Mouse (Mus musculus) embryonic facial prominence, embryonic 11.5 days (tissue): ENCODE results near the gene Lrp8. TPM values are rescaled to one million over a fixed set of nuclear protein-coding genes. Genes with fewer than 3 reads are reported as not detected.

Experiments
- ATAC-seq: fragments of 200-750 bp; cut with Nextera tagmentation; replicated peaks from 2 replicates; pipeline ENCODE4 v1.8.0; 2017; ENCODE audit warnings: low read depth; ENCODE audit not compliant: insufficient number of reproducible peaks, low FRiP score, low TSS enrichment
- DNase-seq: peaks from one replicate; pipeline ENCODE4 v3.0.0-alpha.2; 2015; ENCODE audit warnings: low spot score
- H3K27ac ChIP-seq: fragments of 300-500 bp; sonication (generic); replicated peaks from 2 replicates; pipeline ENCODE4 v1.5.1; 2014; ENCODE audit warnings: mild to moderate bottlenecking, low read depth, low read length, control low read depth
- H3K27me3 ChIP-seq: fragments of 300-500 bp; sonication (generic); 2 replicates; pipeline ENCODE4 v1.6.1; 2014; ENCODE audit warnings: mild to moderate bottlenecking, low read length, moderate library complexity, mixed read lengths; ENCODE audit not compliant: control insufficient read depth, insufficient read depth
- H3K36me3 ChIP-seq: fragments of 300-500 bp; sonication (generic); replicated peaks from 2 replicates; pipeline ENCODE4 v1.6.1; 2014; ENCODE audit warnings: low read depth, mild to moderate bottlenecking, low read length, moderate library complexity, mixed read lengths; ENCODE audit not compliant: control insufficient read depth, insufficient read depth
- H3K4me1 ChIP-seq: fragments of 300-500 bp; sonication (generic); 2 replicates; pipeline ENCODE4 v1.6.1; 2014; ENCODE audit warnings: low read length, mixed read lengths; ENCODE audit not compliant: control insufficient read depth, insufficient read depth
- H3K4me2 ChIP-seq: fragments of 300-500 bp; sonication (generic); 2 replicates; pipeline ENCODE4 v1.6.1; 2014; ENCODE audit warnings: low read depth, mild to moderate bottlenecking, control low read depth, low read length, moderate library complexity
- H3K4me3 ChIP-seq: fragments of 300-500 bp; sonication (generic); 2 replicates; pipeline ENCODE4 v1.5.1; 2014; ENCODE audit warnings: low read depth, low read length, control low read depth
- H3K9ac ChIP-seq: fragments of 300-500 bp; sonication (generic); replicated peaks from 2 replicates; pipeline ENCODE4 v1.6.1; 2014; ENCODE audit warnings: mild to moderate bottlenecking, control low read depth, low read length
- H3K9me3 ChIP-seq: fragments of 300-500 bp; sonication (generic); replicated peaks from 2 replicates; pipeline ENCODE4 v1.6.1; 2016; ENCODE audit warnings: mild to moderate bottlenecking, low read length, inconsistent platforms, mixed read lengths; ENCODE audit not compliant: control insufficient read depth
- WGBS: fragments of 180-500 bp; shearing (Covaris S2); extraction: QIAGEN DNeasy Blood & Tissue Kit; methylation state at CpG from one replicate; pipeline ENCODE4 v1.1.7; 2014; 5-methylcytosine and 5-hydroxymethylcytosine counted together
- polyA plus RNA-seq: library from polyadenylated mRNA; unstranded; fragments of >200 nt; fragmentation: Nextera tagmentation; extraction: Ambion mirVana; gene quantifications from 2 replicates; pipeline ENCODE4 v1.2.1, GENCODE M21; 2014

Lrp8 gene
- polyA plus RNA-seq, 1 experiment from 2014 or later, result 5.0 TPM

DNA sequence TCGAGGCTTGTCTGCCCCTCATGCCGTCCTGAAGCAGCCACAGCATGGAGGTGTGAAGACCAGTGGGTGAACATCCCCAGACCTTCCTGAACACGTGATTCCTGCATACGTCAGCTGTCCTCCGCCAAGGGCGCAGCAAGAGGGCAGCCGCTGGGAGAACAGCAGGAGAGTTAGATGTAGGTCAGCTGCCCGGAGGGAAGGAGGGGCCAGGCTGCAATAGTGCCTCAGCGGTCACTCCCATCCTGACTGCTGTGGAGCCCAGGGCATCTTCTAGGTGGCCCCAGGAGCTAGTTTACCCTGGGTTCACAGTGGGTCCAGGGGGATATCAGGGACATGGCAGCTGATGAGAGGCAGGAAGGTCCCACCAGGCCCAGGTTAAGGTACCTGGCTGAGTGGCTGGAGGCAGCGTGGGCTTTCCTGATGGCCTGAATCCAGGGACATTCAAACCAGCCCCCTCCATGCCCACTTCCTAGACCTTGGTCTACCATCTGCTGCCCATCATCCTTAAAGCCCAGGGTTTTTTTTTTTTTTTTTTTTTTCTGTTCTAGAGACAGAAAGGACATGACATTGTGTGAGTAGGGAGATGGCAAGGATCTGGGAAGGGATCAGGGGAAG lies 9.8 kb downstream of the Lrp8 start:
- ATAC-seq (no peak), DNase-seq (no peak)
- Histone ChIP-seq H3K27me3 (no peaks in the 10 kb centered on the region), H3K4me3 (no peak overlapping the region), H3K4me2 (no peak overlapping the region), H3K36me3 (no peaks in the 10 kb centered on the region), H3K9ac (no peak overlapping the region), H3K4me1 (no peaks in the 10 kb centered on the region), H3K27ac (no peak overlapping the region), H3K9me3 (no peaks in the 10 kb centered on the region)
- 55% methylated on average over 10 of the region's 10 CpGs for WGBS

DNA sequence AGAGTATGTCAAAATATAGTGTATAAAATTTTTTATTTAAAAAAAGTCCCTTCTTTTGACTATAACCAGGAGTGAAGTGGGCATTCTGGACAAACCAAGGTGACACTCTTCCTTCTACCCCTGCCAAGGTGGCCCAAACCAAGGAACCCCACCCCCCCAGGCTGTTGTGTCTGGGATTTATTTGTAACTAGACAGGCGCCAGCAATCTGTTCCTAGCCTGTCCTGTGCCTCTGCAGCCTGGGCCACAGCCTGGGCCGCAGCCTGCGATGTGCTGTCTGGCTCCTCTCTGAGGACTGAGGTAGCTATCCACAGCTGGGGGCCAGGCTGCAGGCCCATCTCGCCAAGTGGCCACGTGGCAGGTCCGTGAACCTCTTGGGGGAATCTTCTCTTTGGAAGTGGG lies 10.3 kb downstream of the Lrp8 start:
- DNase-seq (no peak), ATAC-seq (no peak)
- H3K4me2 ChIP-seq, result no peak overlapping the region
- H3K27ac ChIP-seq, result no peak overlapping the region
- no peaks in the 10 kb centered on the region for H3K27me3 ChIP-seq
- no peaks in the 10 kb centered on the region for H3K4me1 ChIP-seq
- 84% methylated on average over 6 of the region's 6 CpGs for WGBS
- H3K9ac ChIP-seq, result no peak overlapping the region
- H3K36me3 ChIP-seq, result no peaks in the 10 kb centered on the region
- no peak overlapping the region for H3K4me3 ChIP-seq
- no peaks in the 10 kb centered on the region for H3K9me3 ChIP-seq

DNA sequence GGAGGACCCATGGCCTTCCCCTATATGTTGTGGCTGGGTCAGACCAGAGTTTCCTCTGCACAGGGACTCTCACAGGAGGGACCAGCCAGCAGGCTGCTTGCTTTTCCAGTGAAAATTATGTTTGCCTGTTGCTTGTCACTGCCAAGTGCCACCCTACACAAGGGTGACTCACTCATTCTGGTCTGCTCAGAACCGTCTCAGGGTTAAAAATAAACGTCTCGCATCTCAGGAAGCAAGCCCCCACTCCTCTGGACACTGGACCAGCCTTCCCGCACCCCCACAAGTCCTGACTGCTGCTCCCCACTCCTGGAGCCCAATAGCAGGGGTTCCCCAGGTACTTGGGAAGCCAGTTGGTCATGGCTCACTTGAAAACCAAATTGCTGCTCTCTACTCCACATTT lies 14.4 kb downstream of the Lrp8 start:
- no peaks in the 10 kb centered on the region for H3K4me1 ChIP-seq
- H3K9me3 ChIP-seq, result no peaks in the 10 kb centered on the region
- no peaks in the 10 kb centered on the region for H3K27me3 ChIP-seq
- no peak overlapping the region for H3K9ac ChIP-seq
- WGBS, result 89% methylated on average over 4 of the region's 4 CpGs
- no peak overlapping the region for H3K27ac ChIP-seq
- no peak for DNase-seq
- no peak overlapping the region for H3K4me2 ChIP-seq
- no peak overlapping the region for H3K4me3 ChIP-seq
- H3K36me3 ChIP-seq, result no peaks in the 10 kb centered on the region
- ATAC-seq, result no peak

DNA sequence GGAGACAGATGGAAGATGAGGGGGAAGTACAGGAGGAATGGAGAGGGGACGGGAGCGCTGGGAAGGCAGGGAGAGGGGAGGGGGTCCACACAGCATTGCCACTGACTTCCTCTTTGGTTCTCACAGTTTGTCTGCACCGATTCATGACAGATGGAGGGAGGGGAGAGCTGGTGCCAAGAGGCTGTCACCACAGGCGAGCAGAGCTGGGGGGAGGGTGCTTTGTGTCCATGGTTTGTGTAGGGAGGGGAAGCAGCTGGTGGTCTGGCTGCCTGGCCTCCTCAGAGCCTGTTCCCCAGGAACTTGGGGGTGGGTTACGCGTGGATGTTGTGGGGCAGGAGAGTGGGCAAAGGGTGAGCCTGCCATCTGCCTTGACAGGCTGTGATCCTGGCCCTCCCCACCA lies 15.4 kb downstream of the Lrp8 start:
- Histone ChIP-seq H3K4me2 (no peak overlapping the region), H3K9ac (no peak overlapping the region), H3K36me3 (no peaks in the 10 kb centered on the region), H3K27ac (no peak overlapping the region), H3K27me3 (no peaks in the 10 kb centered on the region), H3K4me1 (no peaks in the 10 kb centered on the region), H3K4me3 (no peak overlapping the region), H3K9me3 (no peaks in the 10 kb centered on the region)
- ATAC-seq (no peak), DNase-seq (no peak)
- 62% methylated on average over 6 of the region's 6 CpGs for WGBS

DNA sequence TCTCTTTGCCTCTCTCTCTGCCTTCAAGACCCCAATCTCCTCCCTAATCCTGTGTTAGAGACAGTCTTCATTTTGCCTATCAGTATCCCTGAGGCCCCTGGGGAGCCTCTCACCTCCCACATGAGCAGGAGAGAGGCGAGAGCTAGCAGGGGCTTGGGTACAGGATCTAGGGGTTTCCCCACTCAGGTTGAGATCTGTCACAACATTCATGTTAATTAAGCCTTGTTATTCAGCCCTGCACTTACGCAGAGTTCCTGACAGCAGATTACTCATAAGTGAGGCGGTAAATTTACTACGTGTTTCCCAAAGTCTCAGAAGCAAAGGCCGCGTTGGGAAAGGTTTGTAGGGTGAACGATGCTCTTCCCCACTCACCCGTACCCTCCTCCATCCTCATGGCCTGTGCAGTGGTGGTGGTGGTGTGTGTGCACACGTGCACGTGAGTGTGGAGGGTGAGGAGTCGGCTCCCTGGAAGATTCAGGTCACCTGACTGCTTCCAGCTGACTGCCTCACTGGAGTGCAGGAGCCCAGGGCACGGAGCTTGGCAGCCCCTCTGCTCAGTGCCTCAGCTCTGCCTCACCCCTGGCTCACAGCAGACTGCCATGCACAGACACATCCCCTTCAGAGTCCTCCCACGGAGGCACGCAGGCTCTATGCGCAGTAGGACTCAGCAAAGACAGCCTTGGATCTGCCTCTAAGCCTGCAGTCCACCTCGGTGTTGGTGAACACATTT lies 18.1 kb downstream of the Lrp8 start:
- no peaks in the 10 kb centered on the region for H3K9me3 ChIP-seq
- ATAC-seq, result no peak
- H3K4me1 ChIP-seq, result no peaks in the 10 kb centered on the region
- H3K9ac ChIP-seq, result no peak overlapping the region
- no peak overlapping the region for H3K4me3 ChIP-seq
- H3K27me3 ChIP-seq, result no peaks in the 10 kb centered on the region
- WGBS, result 75% methylated on average over 16 of the region's 16 CpGs
- H3K4me2 ChIP-seq, result no peak overlapping the region; the same call in 1 of the 2 replicates
- no peak overlapping the region for H3K27ac ChIP-seq
- no peaks in the 10 kb centered on the region for H3K36me3 ChIP-seq
- DNase-seq, result no peak

DNA sequence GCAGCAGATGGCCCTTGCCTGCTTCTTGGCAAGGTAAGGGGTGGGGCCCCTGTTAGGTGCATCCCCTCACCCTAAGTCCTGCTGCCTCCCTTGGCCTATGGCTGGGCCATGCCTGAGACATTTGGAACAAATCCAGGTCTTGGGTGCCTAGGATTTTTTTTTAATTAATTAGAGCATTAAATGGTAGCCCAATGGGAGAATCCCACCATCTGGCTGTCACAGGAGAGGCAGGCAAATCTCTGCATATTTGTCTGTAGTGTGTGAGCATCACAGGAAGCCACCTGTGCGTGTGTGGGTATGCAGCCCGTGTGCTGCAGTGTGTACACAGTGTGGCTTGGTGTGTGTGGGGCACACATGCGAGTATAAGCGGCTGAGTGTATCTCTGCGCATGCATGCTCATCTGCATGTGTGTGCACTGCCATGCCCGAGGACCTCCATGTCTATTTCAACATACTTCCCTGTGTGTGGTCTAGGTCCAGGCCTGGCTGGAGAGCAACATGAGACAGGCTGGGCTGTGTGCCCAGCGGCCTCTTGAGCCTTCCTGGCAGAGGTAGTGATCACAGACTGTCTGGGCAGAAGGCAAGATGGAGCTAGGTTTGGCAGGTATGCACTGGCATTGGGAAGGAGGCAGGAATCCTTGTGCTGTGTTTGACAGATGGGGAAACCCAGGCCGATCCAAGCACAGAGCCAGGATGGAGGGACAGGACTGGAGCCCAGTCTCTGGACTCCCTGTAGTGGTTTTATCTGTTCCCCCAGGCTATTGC lies 19.0 kb downstream of the Lrp8 start:
- ATAC-seq, result no peak
- H3K27me3 ChIP-seq, result no peaks in the 10 kb centered on the region
- DNase-seq, result no peak
- no peak overlapping the region for H3K4me3 ChIP-seq
- H3K9me3 ChIP-seq, result no peaks in the 10 kb centered on the region
- H3K36me3 ChIP-seq, result no peaks in the 10 kb centered on the region
- H3K27ac ChIP-seq, result no peak overlapping the region
- H3K4me1 ChIP-seq, result no peaks in the 10 kb centered on the region
- no peak overlapping the region for H3K9ac ChIP-seq
- 87% methylated on average over 8 of the region's 8 CpGs for WGBS
- no peak overlapping the region for H3K4me2 ChIP-seq

DNA sequence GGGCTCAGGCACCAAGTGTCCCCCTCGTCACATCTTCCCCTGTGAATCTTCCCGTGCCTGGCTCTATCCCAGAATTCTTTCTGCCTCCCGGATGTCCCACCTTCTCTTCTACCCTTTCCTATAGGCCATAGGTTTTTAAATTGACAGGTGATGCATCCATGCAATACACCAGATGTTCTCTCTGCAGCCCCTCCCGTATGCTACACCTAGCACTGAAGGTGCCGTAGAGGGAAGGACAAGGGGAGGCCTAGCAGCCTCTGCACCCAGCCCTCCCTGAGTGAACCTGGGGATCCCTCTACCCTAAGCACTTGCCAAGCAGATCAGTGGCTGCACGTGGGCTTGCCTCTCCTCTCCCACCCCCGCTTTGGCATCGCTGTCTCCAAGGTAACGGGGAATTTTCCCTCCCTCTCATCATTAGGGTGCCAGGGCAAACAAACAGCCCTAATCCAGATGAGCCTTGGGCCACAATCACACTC lies 20.9 kb downstream of the Lrp8 start:
- Histone ChIP-seq H3K27ac (no peak overlapping the region), H3K4me1 (no peaks in the 10 kb centered on the region), H3K9me3 (no peaks in the 10 kb centered on the region), H3K4me3 (no peak overlapping the region; the same call in 1 of the 2 replicates), H3K4me2 (no peak overlapping the region), H3K9ac (no peak overlapping the region; the same call in 1 of the 2 replicates), H3K36me3 (no peaks in the 10 kb centered on the region), H3K27me3 (no peaks in the 10 kb centered on the region)
- peak; percentile 25 for DNase-seq
- WGBS, result 43% methylated on average over 9 of the region's 9 CpGs
- no peak; the same call in 1 of the 2 replicates for ATAC-seq

DNA sequence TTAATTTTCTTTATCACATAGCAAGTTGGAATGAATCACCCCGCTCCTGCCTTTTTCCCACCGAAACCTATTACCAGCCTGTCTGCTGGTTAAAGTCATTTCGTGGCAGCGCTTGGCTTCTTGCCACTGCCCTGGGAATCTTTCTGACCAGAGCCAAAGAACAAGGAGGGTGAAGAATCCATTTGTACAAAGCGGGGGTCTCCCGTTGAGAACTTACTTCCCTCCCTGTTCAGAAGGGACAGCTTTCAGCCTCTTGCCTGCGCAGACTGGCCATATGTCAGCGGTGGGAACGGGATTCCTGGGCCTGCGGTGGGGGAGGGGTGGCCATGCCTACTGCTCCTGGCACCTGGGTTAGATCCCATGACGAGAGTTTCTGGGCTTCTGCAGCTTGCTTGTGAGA lies 21.4 kb downstream of the Lrp8 start:
- H3K27ac ChIP-seq, result no peak overlapping the region
- ATAC-seq (no peak), DNase-seq (peak; percentile 14)
- 43% methylated on average over 11 of the region's 11 CpGs for WGBS
- no peaks in the 10 kb centered on the region for H3K4me1 ChIP-seq
- H3K27me3 ChIP-seq, result no peaks in the 10 kb centered on the region
- H3K4me3 ChIP-seq, result no peak overlapping the region
- no peak overlapping the region; the same call in 1 of the 2 replicates for H3K4me2 ChIP-seq
- H3K9me3 ChIP-seq, result no peaks in the 10 kb centered on the region
- H3K9ac ChIP-seq, result no peak overlapping the region
- H3K36me3 ChIP-seq, result no peaks in the 10 kb centered on the region
